Mouse (Mus musculus) neural tube, embryonic 11.5 days (tissue): ENCODE measurements around the gene Gm5868. TPM values are rescaled to one million over a fixed set of nuclear protein-coding genes. Genes with fewer than 3 reads are reported as not detected.
A peak's percentile ranks its signal among the peaks of the same experiment; 100 is the strongest.

ENCODE experiments used
- ATAC-seq: fragments of 200-750 bp; cut with Nextera tagmentation; 2 replicates; pipeline ENCODE4 v1.8.0; 2017; ENCODE audit warnings: moderate number of reproducible peaks, mild to moderate bottlenecking, moderate TSS enrichment, moderate library complexity; ENCODE audit not compliant: insufficient read depth, low FRiP score, low TSS enrichment
- DNase-seq: peaks from one replicate; pipeline ENCODE4 v3.0.0-alpha.2; 2015; ENCODE audit warnings: low spot score
- H3K27ac ChIP-seq: fragments of 300-500 bp; sonication (generic); 2 replicates; pipeline ENCODE4 v1.5.1; 2014; ENCODE audit warnings: low read depth, mild to moderate bottlenecking, low read length
- H3K27me3 ChIP-seq: fragments of 300-500 bp; sonication (generic); 2 replicates; pipeline ENCODE4 v1.6.1; 2014; ENCODE audit warnings: mild to moderate bottlenecking, low read length, mixed read lengths; ENCODE audit not compliant: control insufficient read depth, insufficient read depth
- H3K36me3 ChIP-seq: fragments of 300-500 bp; sonication (generic); 2 replicates; pipeline ENCODE4 v1.6.1; 2014; ENCODE audit warnings: mild to moderate bottlenecking, low read length, moderate library complexity, mixed read lengths; ENCODE audit not compliant: control insufficient read depth, insufficient read depth
- H3K4me1 ChIP-seq: fragments of 300-500 bp; sonication (generic); 2 replicates; pipeline ENCODE4 v1.6.1; 2014; ENCODE audit warnings: low read length, mixed read lengths; ENCODE audit not compliant: control insufficient read depth, insufficient read depth
- H3K4me2 ChIP-seq: fragments of 300-500 bp; sonication (generic); 2 replicates; pipeline ENCODE4 v1.6.1; 2014; ENCODE audit warnings: low read depth, mild to moderate bottlenecking, moderate library complexity
- H3K4me3 ChIP-seq: fragments of 300-500 bp; sonication (generic); 2 replicates; pipeline ENCODE4 v1.5.1; 2014; ENCODE audit warnings: low read depth, low read length
- H3K9ac ChIP-seq: fragments of 300-500 bp; sonication (generic); 2 replicates; pipeline ENCODE4 v1.6.1; 2014; ENCODE audit warnings: mild to moderate bottlenecking, low read length
- H3K9me3 ChIP-seq: fragments of 300-500 bp; sonication (generic); 2 replicates; pipeline ENCODE4 v1.6.1; 2016; ENCODE audit warnings: low read length; ENCODE audit not compliant: control insufficient read depth
- WGBS: fragments of 180-500 bp; shearing (Covaris S2); extraction: QIAGEN DNeasy Blood & Tissue Kit; methylation state at CpG from one replicate; pipeline ENCODE4 v1.1.7; 2014; 5-methylcytosine and 5-hydroxymethylcytosine counted together
- polyA plus RNA-seq: library from polyadenylated mRNA; unstranded; fragments of >200 nt; fragmentation: Nextera tagmentation; extraction: Ambion mirVana; gene quantifications from 2 replicates; pipeline ENCODE4 v1.2.1, GENCODE M21; 2014

The Gm5868 gene
- polyA plus RNA-seq, result 8.7 and 10.1 TPM in 2 replicates

DNA sequence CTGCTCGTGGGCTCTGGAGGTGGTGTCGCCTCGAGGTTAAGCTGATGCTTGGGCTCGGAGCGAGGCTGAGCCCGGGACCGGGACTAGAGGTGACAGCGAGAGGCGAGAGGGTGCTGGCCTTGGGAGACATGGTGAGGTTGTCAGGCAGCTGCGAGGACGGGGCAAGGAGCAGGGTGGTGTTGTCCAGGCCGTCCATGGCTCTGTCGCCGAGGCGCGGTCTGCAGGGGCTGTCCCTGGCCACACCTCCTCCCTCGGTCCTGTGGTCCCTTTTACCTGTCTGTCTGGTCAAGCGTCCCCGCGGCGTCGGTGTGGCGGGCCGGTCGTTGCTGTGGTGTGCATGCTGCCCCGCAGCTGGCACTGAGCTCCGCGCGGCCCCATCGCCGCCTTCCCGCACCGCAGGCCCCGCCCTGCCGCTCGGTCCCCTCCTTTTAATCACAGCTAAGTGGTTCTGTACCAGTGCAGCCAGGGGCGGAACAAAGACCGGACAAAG, at the start of gene Gm5868:
TSS of gene Gm5868 (minus strand) at position 360 of the 490 bp plus-strand sequence.
- 5% methylated on average over 38 of the region's 38 CpGs for WGBS
- H3K36me3 ChIP-seq, result no peaks in the 10 kb centered on the region
- no peaks in the 10 kb centered on the region for H3K4me1 ChIP-seq
- no peaks in the 10 kb centered on the region for H3K9me3 ChIP-seq
- H3K4me3 ChIP-seq, result peak within 1 kb of the TSS; percentile 31
- H3K4me2 ChIP-seq, result peak within 1 kb of the TSS; percentile 52
- no peak within 1 kb of the TSS for H3K27ac ChIP-seq
- H3K9ac ChIP-seq, result peak within 1 kb of the TSS; percentile 26; the same call in 1 of the 2 replicates
- DNase-seq, result peak; percentile 40
- peak; percentile 71 for ATAC-seq
- H3K27me3 ChIP-seq, result peaks cover 2% of the 10 kb centered on the region; the same call in 1 of the 2 replicates

- Histone ChIP-seq H3K36me3 (no peaks in the 10 kb centered on the region), H3K4me2 (no peak overlapping the region), H3K4me3 (no peak overlapping the region), H3K27me3 (no peaks in the 10 kb centered on the region), H3K9me3 (no peaks in the 10 kb centered on the region), H3K4me1 (no peaks in the 10 kb centered on the region), H3K27ac (no peak overlapping the region), H3K9ac (no peak overlapping the region)
- DNase-seq (no peak), ATAC-seq (no peak)
- WGBS, result 81% methylated on average over 3 of the region's 3 CpGs
Measured at GRCm38 (mm10) chr5:72636576-72636975, 49.2 kb upstream of the Gm5868 start.

DNA sequence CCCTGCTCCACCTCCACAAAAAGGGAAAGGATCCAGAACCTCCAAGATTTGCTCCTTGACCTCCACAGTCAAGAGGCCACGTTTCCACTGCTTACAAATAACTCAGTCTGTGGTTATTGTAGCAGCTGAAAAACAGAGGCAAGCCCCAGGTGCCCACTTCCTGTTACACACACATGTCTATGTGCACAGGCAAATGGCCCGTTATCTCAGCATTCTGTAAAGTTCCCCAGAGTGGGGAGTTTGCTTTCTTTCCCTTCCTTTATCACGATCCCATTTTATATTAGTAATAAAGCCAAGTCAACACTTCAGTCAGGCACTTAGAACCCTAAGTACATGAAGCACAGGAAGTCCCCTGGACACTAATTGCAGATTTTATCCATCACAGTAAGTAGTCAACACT, 48.8 kb upstream of the Gm5868 start:
- Histone ChIP-seq H3K36me3 (no peaks in the 10 kb centered on the region), H3K9me3 (no peaks in the 10 kb centered on the region), H3K4me2 (no peak overlapping the region), H3K4me3 (no peak overlapping the region), H3K27me3 (no peaks in the 10 kb centered on the region), H3K9ac (no peak overlapping the region), H3K4me1 (no peaks in the 10 kb centered on the region), H3K27ac (no peak overlapping the region)
- DNase-seq (no peak), ATAC-seq (no peak)
- WGBS, result 68% methylated on average over 3 of the region's 3 CpGs

DNA sequence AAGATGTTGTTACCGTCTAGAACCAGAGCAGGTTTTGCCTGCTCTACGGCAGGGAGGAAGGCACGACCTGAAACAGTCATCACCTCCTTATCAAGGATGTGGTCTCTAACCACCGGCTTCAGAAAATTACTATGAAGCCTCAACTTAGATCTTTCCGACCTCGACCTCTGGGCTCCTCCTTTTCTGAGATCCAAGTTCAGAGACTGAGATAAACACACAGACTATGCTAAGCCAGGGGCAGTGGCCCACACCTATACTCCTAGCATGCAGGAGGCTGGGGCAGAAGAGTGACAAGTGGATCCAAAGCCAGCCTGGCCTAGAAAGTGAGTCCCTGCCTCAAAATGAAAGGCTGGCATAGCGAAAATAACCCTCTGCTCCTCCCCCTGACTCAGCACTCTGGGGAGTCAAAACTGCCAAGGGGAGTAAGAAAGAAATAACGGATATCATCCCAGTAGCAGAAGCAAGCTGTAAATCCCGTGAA, 47.5 kb upstream of the Gm5868 start:
- no peak overlapping the region for H3K4me3 ChIP-seq
- ATAC-seq, result no peak
- H3K36me3 ChIP-seq, result no peaks in the 10 kb centered on the region
- no peaks in the 10 kb centered on the region for H3K4me1 ChIP-seq
- no peak overlapping the region for H3K4me2 ChIP-seq
- 85% methylated on average over 9 of the region's 9 CpGs for WGBS
- H3K27ac ChIP-seq, result no peak overlapping the region
- no peaks in the 10 kb centered on the region for H3K9me3 ChIP-seq
- H3K27me3 ChIP-seq, result no peaks in the 10 kb centered on the region
- no peak overlapping the region for H3K9ac ChIP-seq
- no peak for DNase-seq

- no peaks in the 10 kb centered on the region for H3K4me1 ChIP-seq
Measured at GRCm38 (mm10) chr5:72630026-72630425, 42.7 kb upstream of the Gm5868 start.

GRCm38 (mm10) chr5:72621022-72621421, 33.7 kb upstream of the Gm5868 start:
- Histone ChIP-seq H3K4me2 (no peak overlapping the region), H3K9me3 (no peaks in the 10 kb centered on the region), H3K4me3 (no peak overlapping the region), H3K27me3 (no peaks in the 10 kb centered on the region), H3K9ac (no peak overlapping the region), H3K4me1 (no peaks in the 10 kb centered on the region), H3K27ac (no peak overlapping the region), H3K36me3 (no peaks in the 10 kb centered on the region)
- ATAC-seq, result no peak
- 88% methylated on average over 1 of the region's 1 CpGs for WGBS
- DNase-seq, result no peak

More at GRCm38 (mm10) chr5:72630026-72630425, 42.7 kb upstream of the Gm5868 start:
- ATAC-seq (no peak), DNase-seq (no peak)
- no peaks in the 10 kb centered on the region for H3K9me3 ChIP-seq
- H3K4me2 ChIP-seq, result no peak overlapping the region
- H3K4me3 ChIP-seq, result no peak overlapping the region
- 89% methylated on average over 6 of the region's 6 CpGs for WGBS
- H3K27me3 ChIP-seq, result no peaks in the 10 kb centered on the region
- H3K9ac ChIP-seq, result no peak overlapping the region
- no peaks in the 10 kb centered on the region for H3K36me3 ChIP-seq
- H3K27ac ChIP-seq, result no peak overlapping the region

DNA sequence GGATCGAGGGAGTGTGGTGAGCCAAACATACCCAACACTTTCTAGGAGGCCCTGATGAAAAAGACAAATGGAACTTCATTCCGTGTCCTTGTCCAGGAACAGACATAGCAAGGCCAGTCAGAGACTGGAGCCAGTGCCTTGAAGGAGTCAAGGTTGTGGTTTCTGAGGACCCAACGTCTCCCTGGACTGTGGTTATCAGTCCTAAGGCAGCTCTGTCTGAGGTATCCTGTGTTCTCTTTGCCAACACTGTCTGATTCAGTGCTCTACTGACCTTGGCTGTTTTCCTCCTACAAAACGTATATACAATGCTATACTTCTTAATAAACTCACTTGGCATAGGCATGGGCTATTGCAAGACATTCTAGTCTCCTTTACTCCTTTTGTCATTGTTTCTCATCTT, 30.1 kb upstream of the Gm5868 start:
- Histone ChIP-seq H3K36me3 (no peaks in the 10 kb centered on the region), H3K9ac (no peak overlapping the region), H3K27me3 (no peaks in the 10 kb centered on the region), H3K4me3 (no peak overlapping the region), H3K9me3 (no peaks in the 10 kb centered on the region), H3K4me2 (no peak overlapping the region), H3K27ac (no peak overlapping the region), H3K4me1 (no peaks in the 10 kb centered on the region)
- 84% methylated on average over 4 of the region's 4 CpGs for WGBS
- ATAC-seq, result no peak
- DNase-seq, result no peak

DNA sequence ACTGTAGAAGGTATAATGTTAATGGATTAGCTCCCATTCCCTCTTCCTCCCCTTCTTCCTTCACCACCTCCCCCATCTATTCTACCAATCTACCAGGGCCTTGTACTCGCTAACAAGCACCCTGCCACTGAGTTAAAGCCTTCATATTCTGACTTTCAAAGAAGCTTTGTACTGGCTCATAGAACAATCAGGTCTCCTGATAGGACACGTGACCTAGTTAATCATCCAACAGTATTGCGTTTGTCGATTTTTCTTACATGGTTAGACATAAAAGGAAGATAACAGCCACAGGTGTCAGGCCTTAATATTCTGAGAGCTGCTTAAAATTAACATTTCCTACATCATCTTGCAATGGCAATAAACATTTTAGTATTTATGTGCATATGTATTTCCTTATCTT, 15.8 kb upstream of the Gm5868 start:
- Histone ChIP-seq H3K4me3 (no peak overlapping the region), H3K4me2 (no peak overlapping the region), H3K27me3 (no peaks in the 10 kb centered on the region), H3K27ac (no peak overlapping the region), H3K9ac (no peak overlapping the region), H3K36me3 (no peaks in the 10 kb centered on the region), H3K9me3 (no peaks in the 10 kb centered on the region), H3K4me1 (no peaks in the 10 kb centered on the region)
- ATAC-seq (no peak), DNase-seq (no peak)
- 90% methylated on average over 4 of the region's 4 CpGs for WGBS

GRCm38 (mm10) chr5:72601006-72601405, 13.7 kb upstream of the Gm5868 start:
- WGBS, result 14% methylated on average over 5 of the region's 5 CpGs
- H3K9me3 ChIP-seq, result no peaks in the 10 kb centered on the region
- no peaks in the 10 kb centered on the region for H3K27me3 ChIP-seq
- ATAC-seq (no peak), DNase-seq (peak; percentile 43)
- H3K4me3 ChIP-seq, result no peak overlapping the region
- H3K4me1 ChIP-seq, result no peaks in the 10 kb centered on the region
- no peak overlapping the region for H3K27ac ChIP-seq
- no peak overlapping the region for H3K9ac ChIP-seq
- no peak overlapping the region for H3K4me2 ChIP-seq
- no peaks in the 10 kb centered on the region for H3K36me3 ChIP-seq
